Mouse (Mus musculus) stomach, embryonic 15.5 days (tissue): Measurements from ENCODE around the gene Themis2. TPM values are rescaled to one million over a fixed set of nuclear protein-coding genes. Genes with fewer than 3 reads are reported as not detected.

Experiments
- ATAC-seq: fragments of 200-750 bp; cut with Nextera tagmentation; 2 replicates; pipeline ENCODE4 v1.8.0; 2017; ENCODE audit warnings: low read depth, moderate number of reproducible peaks, moderate TSS enrichment; ENCODE audit not compliant: insufficient read depth, low FRiP score
- H3K27ac ChIP-seq: fragments of 300-500 bp; sonication (generic); 2 replicates; pipeline ENCODE4 v1.5.1; 2015; ENCODE audit warnings: mild to moderate bottlenecking, inconsistent platforms
- H3K27me3 ChIP-seq: fragments of 300-500 bp; sonication (generic); replicated peaks from 2 replicates; pipeline ENCODE4 v1.6.1; 2015; ENCODE audit warnings: inconsistent platforms
- H3K36me3 ChIP-seq: fragments of 300-500 bp; sonication (generic); 2 replicates; pipeline ENCODE4 v1.6.1; 2015; ENCODE audit warnings: inconsistent platforms
- H3K4me1 ChIP-seq: fragments of 300-500 bp; sonication (generic); 2 replicates; pipeline ENCODE4 v1.6.1; 2015; ENCODE audit warnings: inconsistent platforms
- H3K4me2 ChIP-seq: fragments of 300-500 bp; sonication (generic); 2 replicates; pipeline ENCODE4 v1.6.1; 2015; ENCODE audit warnings: mild to moderate bottlenecking, inconsistent platforms
- H3K4me3 ChIP-seq: fragments of 300-500 bp; sonication (generic); replicated peaks from 2 replicates; pipeline ENCODE4 v1.5.1; 2015; ENCODE audit warnings: inconsistent platforms
- H3K9ac ChIP-seq: fragments of 300-500 bp; sonication (generic); 2 replicates; pipeline ENCODE4 v1.6.1; 2015; ENCODE audit warnings: inconsistent platforms
- H3K9me3 ChIP-seq: fragments of 300-500 bp; sonication (generic); 2 replicates; pipeline ENCODE4 v1.6.1; 2016; ENCODE audit warnings: inconsistent platforms
- WGBS: fragments of 180-500 bp; shearing (Covaris S2); methylation state at CpG from one replicate; pipeline ENCODE4 v1.1.7; 2015; 5-methylcytosine and 5-hydroxymethylcytosine counted together
- polyA plus RNA-seq: library from polyadenylated mRNA; unstranded; fragments of >200 nt; fragmentation: Nextera tagmentation; extraction: Ambion mirVana; gene quantifications from 2 replicates; pipeline ENCODE4 v1.2.1, GENCODE M21; 2015

Themis2 gene
- 1.3 and 1.8 TPM in 2 replicates for polyA plus RNA-seq

- H3K27ac ChIP-seq = no peak within 1 kb of the TSS
- ATAC-seq = 0 out of 2 replicates have a peak, but pooled peaks have one; percentile 56
- H3K9ac ChIP-seq = peak within 1 kb of the TSS; percentile 27; the same call in 1 of the 2 replicates
- no peaks in the 10 kb centered on the region for H3K36me3 ChIP-seq
- peaks cover 6% of the 10 kb centered on the region; the same call in 1 of the 2 replicates for H3K4me1 ChIP-seq
- peak within 1 kb of the TSS; percentile 58 for H3K4me2 ChIP-seq
- no peaks in the 10 kb centered on the region for H3K9me3 ChIP-seq
- WGBS = 2% methylated on average over 21 of the region's 21 CpGs
- peak within 1 kb of the TSS; percentile 37 for H3K4me3 ChIP-seq
- H3K27me3 ChIP-seq = no peaks in the 10 kb centered on the region; the same call in 1 of the 2 replicates
Measured at GRCm38 (mm10) chr4:132796196-132796886, at the start of gene Themis2. TSS of gene Themis2 (minus strand) at chr4:132796387.

DNA sequence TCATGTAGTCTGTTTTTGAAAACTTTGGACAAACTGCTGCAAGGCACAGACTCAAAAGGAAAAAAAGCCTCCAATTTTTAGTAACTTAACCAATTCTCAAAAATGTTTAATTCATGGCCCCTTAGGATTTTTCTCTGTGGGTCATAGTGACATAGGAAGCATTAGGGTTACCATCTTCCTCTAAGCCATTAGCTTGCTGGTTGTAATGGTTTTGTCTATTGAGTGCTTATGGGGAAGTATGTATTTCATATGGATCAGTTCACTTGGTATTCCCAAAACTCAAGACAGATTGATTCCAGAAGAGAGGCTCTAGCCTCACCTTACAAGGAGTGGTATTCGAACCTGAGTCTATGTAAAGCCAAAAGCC lies 47.5 kb upstream of the Themis2 start:
- 80% methylated on average over 1 of the region's 1 CpGs for WGBS
- Histone ChIP-seq H3K4me2 (peak overlapping the region; percentile 75), H3K27me3 (no peaks in the 10 kb centered on the region), H3K9ac (no peak overlapping the region), H3K4me1 (peaks cover 11% of the 10 kb centered on the region), H3K27ac (peak overlapping the region; percentile 70; the same call in 1 of the 2 replicates), H3K36me3 (0 out of 2 replicates have a peak, but pooled peaks cover 5% of the 10 kb centered on the region), H3K4me3 (peak overlapping the region; percentile 84), H3K9me3 (no peaks in the 10 kb centered on the region)
- no peak for ATAC-seq

GRCm38 (mm10) chr4:132842970-132843704 lies 47.0 kb upstream of the Themis2 start, which contains the start of gene Ppp1r8:
TSS of gene Ppp1r8 (minus strand) at chr4:132843169.
- Histone ChIP-seq H3K4me2 (peak within 1 kb of the TSS; percentile 75), H3K4me3 (peak within 1 kb of the TSS; percentile 84), H3K9ac (peak within 1 kb of the TSS; percentile 92), H3K27ac (peak within 1 kb of the TSS; percentile 70), H3K36me3 (peaks cover 11% of the 10 kb centered on the region; the same call in 1 of the 2 replicates), H3K9me3 (no peaks in the 10 kb centered on the region), H3K27me3 (no peaks in the 10 kb centered on the region), H3K4me1 (peaks cover 11% of the 10 kb centered on the region)
- WGBS = 1% methylated on average over 40 of the region's 40 CpGs
- peak; percentile 99 for ATAC-seq

- H3K4me2 ChIP-seq = peak overlapping the region; percentile 74
- peak overlapping the region; percentile 92 for H3K9ac ChIP-seq
- H3K9me3 ChIP-seq = no peaks in the 10 kb centered on the region
- H3K4me1 ChIP-seq = peaks cover 11% of the 10 kb centered on the region
- no peak for ATAC-seq
- H3K27ac ChIP-seq = peak overlapping the region; percentile 70
- H3K27me3 ChIP-seq = no peaks in the 10 kb centered on the region
- peak overlapping the region; percentile 84 for H3K4me3 ChIP-seq
- peaks cover 18% of the 10 kb centered on the region for H3K36me3 ChIP-seq
- WGBS = under 1% methylated on average over 30 of the region's 30 CpGs
Measured at GRCm38 (mm10) chr4:132842281-132842906, 46.2 kb upstream of the Themis2 start.

GRCm38 (mm10) chr4:132841493-132841892 lies 45.3 kb upstream of the Themis2 start:
- Histone ChIP-seq H3K27ac (no peak overlapping the region), H3K4me3 (peak overlapping the region; percentile 84), H3K4me2 (peak overlapping the region; percentile 74), H3K9me3 (no peaks in the 10 kb centered on the region), H3K9ac (peak overlapping the region; percentile 92; the same call in 1 of the 2 replicates), H3K27me3 (no peaks in the 10 kb centered on the region), H3K36me3 (peaks cover 24% of the 10 kb centered on the region), H3K4me1 (peaks cover 11% of the 10 kb centered on the region)
- ATAC-seq = no peak
- 80% methylated on average over 3 of the region's 3 CpGs for WGBS

- Histone ChIP-seq H3K9ac (no peak overlapping the region), H3K27me3 (no peaks in the 10 kb centered on the region), H3K36me3 (peaks cover 29% of the 10 kb centered on the region), H3K4me2 (no peak overlapping the region), H3K4me1 (no peaks in the 10 kb centered on the region), H3K9me3 (no peaks in the 10 kb centered on the region), H3K4me3 (no peak overlapping the region), H3K27ac (no peak overlapping the region)
- WGBS = 67% methylated on average over 8 of the region's 8 CpGs
- no peak; the same call in 1 of the 2 replicates for ATAC-seq
Measured at GRCm38 (mm10) chr4:132823614-132824366, 27.6 kb upstream of the Themis2 start.

DNA sequence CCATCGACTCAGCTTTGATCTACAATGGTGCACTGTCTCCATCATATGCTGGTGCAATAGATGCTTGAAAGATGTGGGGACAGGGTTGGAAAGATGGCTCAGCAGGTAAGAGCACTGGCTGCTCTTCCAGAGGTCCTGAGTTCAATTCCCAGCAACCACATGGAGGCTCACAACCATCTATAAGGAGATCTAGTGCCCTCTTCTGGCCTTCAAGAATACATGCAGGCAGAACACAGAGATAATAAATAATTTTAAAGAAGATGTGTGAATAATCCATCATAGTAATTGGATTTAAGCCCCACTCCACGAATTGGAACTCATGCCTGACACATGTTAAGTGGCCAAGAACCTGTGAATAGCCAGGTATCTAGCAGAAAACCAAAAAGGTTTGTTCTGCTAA lies 22.3 kb upstream of the Themis2 start:
- H3K9ac ChIP-seq = no peak overlapping the region
- no peaks in the 10 kb centered on the region for H3K36me3 ChIP-seq
- H3K9me3 ChIP-seq = no peaks in the 10 kb centered on the region
- no peaks in the 10 kb centered on the region for H3K4me1 ChIP-seq
- 46% methylated on average over 2 of the region's 2 CpGs for WGBS
- H3K27ac ChIP-seq = no peak overlapping the region
- no peak for ATAC-seq
- H3K4me2 ChIP-seq = no peak overlapping the region
- no peaks in the 10 kb centered on the region for H3K27me3 ChIP-seq
- no peak overlapping the region for H3K4me3 ChIP-seq

GRCm38 (mm10) chr4:132816855-132817254 lies 20.7 kb upstream of the Themis2 start:
- no peaks in the 10 kb centered on the region for H3K9me3 ChIP-seq
- H3K36me3 ChIP-seq = no peaks in the 10 kb centered on the region
- H3K4me2 ChIP-seq = no peak overlapping the region
- H3K27ac ChIP-seq = no peak overlapping the region
- H3K4me3 ChIP-seq = no peak overlapping the region
- no peak overlapping the region for H3K9ac ChIP-seq
- ATAC-seq = no peak
- no peaks in the 10 kb centered on the region for H3K27me3 ChIP-seq
- H3K4me1 ChIP-seq = no peaks in the 10 kb centered on the region
- 57% methylated on average over 2 of the region's 2 CpGs for WGBS

- H3K4me2 ChIP-seq = no peak overlapping the region
- no peak overlapping the region for H3K9ac ChIP-seq
- H3K4me3 ChIP-seq = no peak overlapping the region
- H3K27ac ChIP-seq = no peak overlapping the region
- H3K4me1 ChIP-seq = no peaks in the 10 kb centered on the region
- no peak for ATAC-seq
- H3K36me3 ChIP-seq = no peaks in the 10 kb centered on the region
- no peaks in the 10 kb centered on the region for H3K27me3 ChIP-seq
- H3K9me3 ChIP-seq = no peaks in the 10 kb centered on the region
- WGBS = 74% methylated on average over 7 of the region's 7 CpGs
Measured at GRCm38 (mm10) chr4:132816404-132816803, 20.2 kb upstream of the Themis2 start.

DNA sequence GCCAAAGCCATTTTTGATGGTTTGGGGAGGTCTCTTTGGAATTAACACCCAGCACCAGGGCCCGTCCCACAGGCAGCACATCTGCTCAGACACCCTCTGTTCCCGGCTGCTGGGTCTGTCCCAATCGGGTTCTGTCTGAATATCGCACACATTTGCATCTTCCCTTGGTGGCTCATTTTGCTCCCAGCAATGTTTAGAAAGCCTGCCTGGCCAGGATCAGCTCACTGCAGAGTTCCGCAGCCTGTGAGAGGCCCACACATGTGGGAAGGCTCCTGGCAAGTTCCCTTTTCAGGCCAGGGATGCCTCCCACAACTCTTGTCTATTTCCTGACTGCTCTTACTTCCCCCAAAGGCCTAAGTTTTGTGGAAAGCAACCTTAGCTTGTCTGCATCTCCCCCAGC lies 13.4 kb upstream of the Themis2 start:
- no peak for ATAC-seq
- peaks cover 6% of the 10 kb centered on the region; the same call in 1 of the 2 replicates for H3K4me1 ChIP-seq
- H3K9ac ChIP-seq = no peak overlapping the region
- no peaks in the 10 kb centered on the region for H3K27me3 ChIP-seq
- H3K36me3 ChIP-seq = no peaks in the 10 kb centered on the region
- WGBS = 66% methylated on average over 5 of the region's 5 CpGs
- no peak overlapping the region for H3K4me3 ChIP-seq
- H3K4me2 ChIP-seq = no peak overlapping the region
- no peaks in the 10 kb centered on the region for H3K9me3 ChIP-seq
- no peak overlapping the region for H3K27ac ChIP-seq
